Mouse (Mus musculus) yolk sac, embryonic 10.5 days (tissue): ENCODE data around the gene Cog1.

ENCODE experiments used
- DNase-seq: peaks from one replicate; pipeline ENCODE4 v3.0.0-alpha.2; 2017; ENCODE audit warnings: low spot score

Gene Cog1

GRCm38 (mm10) chr11:113648690-113649352, at the start of gene Cog1:
TSS of gene Cog1 (plus strand) at chr11:113649169.
- DNase-seq: no peak

- DNase-seq: no peak
Observed at GRCm38 (mm10) chr11:113600526-113601245, 48.3 kb upstream of the Cog1 start.

GRCm38 (mm10) chr11:113601616-113602343, 47.2 kb upstream of the Cog1 start:
- no peak for DNase-seq

- DNase-seq: no peak
Observed at GRCm38 (mm10) chr11:113607556-113607955, 41.4 kb upstream of the Cog1 start.

GRCm38 (mm10) chr11:113609581-113609980, 39.4 kb upstream of the Cog1 start:
- peak; percentile 22 for DNase-seq

GRCm38 (mm10) chr11:113610266-113610665, 38.7 kb upstream of the Cog1 start:
- DNase-seq: no peak

GRCm38 (mm10) chr11:113611112-113611646, 37.8 kb upstream of the Cog1 start:
- no peak for DNase-seq

GRCm38 (mm10) chr11:113611664-113612611, 37.0 kb upstream of the Cog1 start:
- peak; percentile 44 for DNase-seq

GRCm38 (mm10) chr11:113614476-113614875, 34.5 kb upstream of the Cog1 start:
- DNase-seq: no peak

GRCm38 (mm10) chr11:113617132-113617911, 31.6 kb upstream of the Cog1 start:
- DNase-seq: peak; percentile 69

GRCm38 (mm10) chr11:113618303-113618671, 30.7 kb upstream of the Cog1 start:
- no peak for DNase-seq

GRCm38 (mm10) chr11:113618672-113619419, 30.1 kb upstream of the Cog1 start, which contains the start of gene Sstr2:
TSS of gene Sstr2 (plus strand) at chr11:113619342.
- DNase-seq: peak; percentile 34

- no peak for DNase-seq
Observed at GRCm38 (mm10) chr11:113619420-113620080, 29.4 kb upstream of the Cog1 start.

- DNase-seq: no peak
Observed at GRCm38 (mm10) chr11:113621001-113621400, 28.0 kb upstream of the Cog1 start.

GRCm38 (mm10) chr11:113622028-113622427, 26.9 kb upstream of the Cog1 start:
- DNase-seq: no peak

- DNase-seq: no peak
Observed at GRCm38 (mm10) chr11:113625437-113625836, 23.5 kb upstream of the Cog1 start.

- DNase-seq: no peak
Observed at GRCm38 (mm10) chr11:113627785-113628184, 21.2 kb upstream of the Cog1 start.

- no peak for DNase-seq
Observed at GRCm38 (mm10) chr11:113630642-113631041, 18.3 kb upstream of the Cog1 start.

- no peak for DNase-seq
Observed at GRCm38 (mm10) chr11:113631302-113631701, 17.7 kb upstream of the Cog1 start.
